Mouse (Mus musculus) T-cell, adult 2 months (primary cell): ENCODE measurements around the gene Loxl3.
A peak's percentile ranks its signal among the peaks of the same experiment; 100 is the strongest.

Source experiments
- DNase-seq: peaks from one replicate; pipeline ENCODE4 v3.0.0; 2022; ENCODE audit warnings: low spot score

Gene Loxl3

GRCm38 (mm10) chr6:83033249-83034185 is at the start of gene Loxl3, which contains the start of gene Dok1:
Gene Loxl3 (plus strand): TSS chr6:83034173.
Gene Dok1 (minus strand): TSS chr6:83033471.
- peak; percentile 58 for DNase-seq

- no peak for DNase-seq
Measured at GRCm38 (mm10) chr6:82987411-82987971, 46.5 kb upstream of the Loxl3 start.

GRCm38 (mm10) chr6:82993696-82994095 is 40.3 kb upstream of the Loxl3 start:
- no peak for DNase-seq

GRCm38 (mm10) chr6:82994372-82994771 is 39.6 kb upstream of the Loxl3 start:
- no peak for DNase-seq

- peak; percentile 91 for DNase-seq
Measured at GRCm38 (mm10) chr6:82996740-82997315, 37.1 kb upstream of the Loxl3 start.

- DNase-seq = no peak
Measured at GRCm38 (mm10) chr6:82997511-82998102, 36.4 kb upstream of the Loxl3 start.

GRCm38 (mm10) chr6:82998326-82998725 is 35.6 kb upstream of the Loxl3 start:
- no peak for DNase-seq

GRCm38 (mm10) chr6:82999986-83000385 is 34.0 kb upstream of the Loxl3 start:
- no peak for DNase-seq

- DNase-seq = no peak
Measured at GRCm38 (mm10) chr6:83003082-83003481, 30.9 kb upstream of the Loxl3 start.

GRCm38 (mm10) chr6:83003850-83004249 is 30.1 kb upstream of the Loxl3 start:
- DNase-seq = no peak

- no peak for DNase-seq
Measured at GRCm38 (mm10) chr6:83004309-83004708, 29.7 kb upstream of the Loxl3 start.

GRCm38 (mm10) chr6:83004872-83005271 is 29.1 kb upstream of the Loxl3 start:
- DNase-seq = no peak

- no peak for DNase-seq
Measured at GRCm38 (mm10) chr6:83005444-83006011, 28.4 kb upstream of the Loxl3 start.

- DNase-seq = no peak
Measured at GRCm38 (mm10) chr6:83006114-83006513, 27.9 kb upstream of the Loxl3 start.

GRCm38 (mm10) chr6:83008659-83009058 is 25.3 kb upstream of the Loxl3 start:
- no peak for DNase-seq

- DNase-seq = peak; percentile 67
Measured at GRCm38 (mm10) chr6:83010010-83010409, 24.0 kb upstream of the Loxl3 start.

GRCm38 (mm10) chr6:83011255-83011654 is 22.7 kb upstream of the Loxl3 start:
- no peak for DNase-seq

- DNase-seq = no peak
Measured at GRCm38 (mm10) chr6:83011756-83012155, 22.2 kb upstream of the Loxl3 start.

- DNase-seq = peak; percentile 61
Measured at GRCm38 (mm10) chr6:83013444-83013843, 20.5 kb upstream of the Loxl3 start.

GRCm38 (mm10) chr6:83014482-83015466 is 19.2 kb upstream of the Loxl3 start:
- no peak for DNase-seq

GRCm38 (mm10) chr6:83015749-83016148 is 18.2 kb upstream of the Loxl3 start:
- no peak for DNase-seq
